Mouse (Mus musculus) R1 (cell line): Measurements from ENCODE around the gene Eif1ad.

ENCODE experiments used
- DNase-seq: peaks from one replicate; pipeline ENCODE4 v3.0.0-alpha.2; 2018; ENCODE audit warnings: low read depth, low spot score

Eif1ad gene

DNA sequence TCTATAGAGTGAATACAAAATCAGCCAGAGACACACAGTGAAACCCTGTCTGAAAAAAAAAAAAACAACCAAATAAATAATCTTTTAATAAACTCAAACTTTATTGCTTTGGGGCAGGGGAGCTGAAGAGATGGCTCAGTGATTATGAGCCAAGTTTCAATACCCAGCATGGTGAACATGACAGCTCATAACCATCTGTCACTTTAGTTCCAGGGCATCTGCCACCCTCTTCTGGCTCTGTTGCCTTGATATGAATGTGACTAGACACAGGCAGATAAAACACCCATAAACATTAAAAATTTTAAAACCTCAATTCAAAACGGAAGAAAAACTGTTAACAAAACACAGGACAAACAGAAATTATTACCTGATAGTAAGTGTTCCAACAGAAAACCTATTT is 10.9 kb downstream of the Eif1ad start:
- DNase-seq: no peak

DNA sequence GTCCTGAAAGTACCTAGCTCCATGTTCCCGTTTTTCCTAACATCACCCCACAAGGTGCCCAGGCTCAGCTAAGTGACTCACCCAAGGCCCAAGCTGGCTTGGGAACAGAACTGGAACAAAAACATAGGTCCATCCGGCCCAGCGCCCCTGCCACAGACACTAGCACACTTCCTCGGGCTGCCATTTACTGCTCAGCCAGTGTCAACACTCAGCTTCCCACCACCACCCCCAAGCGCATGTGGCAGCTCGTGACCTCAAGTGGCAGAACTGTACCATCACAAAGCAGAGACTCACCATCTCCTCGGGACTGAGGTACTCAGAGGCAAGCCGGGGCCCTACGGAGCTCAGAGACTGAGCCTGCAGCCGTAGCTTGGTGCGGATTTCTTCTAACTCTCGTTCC is 16.8 kb downstream of the Eif1ad start:
- no peak for DNase-seq

DNA sequence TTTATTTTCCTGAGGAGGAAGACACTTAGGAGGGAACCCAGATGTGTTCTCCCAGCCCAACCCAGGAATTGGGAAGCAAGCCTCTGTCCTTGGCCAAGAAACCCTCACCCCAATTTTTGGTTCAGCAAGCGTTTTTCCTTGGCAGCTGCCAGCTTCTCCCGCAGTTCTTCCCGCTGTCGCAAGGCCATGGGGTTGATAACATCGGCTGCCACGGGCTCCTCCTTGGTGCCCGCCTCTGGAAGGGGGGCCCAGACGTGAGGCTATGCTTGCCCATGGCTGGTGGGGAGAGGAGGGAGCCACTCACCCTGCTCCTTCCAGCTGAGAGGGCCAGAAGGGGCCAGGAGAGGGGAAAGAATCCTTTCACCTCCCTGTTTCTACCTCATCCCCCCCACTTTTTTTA is 18.2 kb downstream of the Eif1ad start:
- no peak for DNase-seq

DNA sequence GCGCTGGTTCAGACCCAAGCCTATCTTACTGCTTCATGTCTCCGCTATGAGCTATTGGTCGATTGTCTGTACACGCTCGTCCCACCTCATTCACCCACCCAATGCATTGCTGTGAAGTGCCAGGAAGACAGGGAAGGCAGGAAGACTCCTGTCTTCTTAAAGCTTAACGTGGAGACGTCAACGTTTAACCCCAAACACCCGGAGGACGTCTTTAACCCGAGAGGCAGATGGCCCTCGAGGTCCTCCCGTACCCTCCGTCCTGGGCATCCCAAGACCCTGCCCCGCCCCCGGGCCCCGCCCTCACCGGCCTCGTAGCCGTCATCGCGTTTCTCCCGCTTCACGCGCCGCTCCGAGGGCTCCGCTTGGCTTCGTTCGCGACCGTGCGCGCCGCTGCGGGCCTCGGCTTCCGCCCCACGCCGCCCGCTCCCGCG is 21.5 kb downstream of the Eif1ad start:
- no peak for DNase-seq

DNA sequence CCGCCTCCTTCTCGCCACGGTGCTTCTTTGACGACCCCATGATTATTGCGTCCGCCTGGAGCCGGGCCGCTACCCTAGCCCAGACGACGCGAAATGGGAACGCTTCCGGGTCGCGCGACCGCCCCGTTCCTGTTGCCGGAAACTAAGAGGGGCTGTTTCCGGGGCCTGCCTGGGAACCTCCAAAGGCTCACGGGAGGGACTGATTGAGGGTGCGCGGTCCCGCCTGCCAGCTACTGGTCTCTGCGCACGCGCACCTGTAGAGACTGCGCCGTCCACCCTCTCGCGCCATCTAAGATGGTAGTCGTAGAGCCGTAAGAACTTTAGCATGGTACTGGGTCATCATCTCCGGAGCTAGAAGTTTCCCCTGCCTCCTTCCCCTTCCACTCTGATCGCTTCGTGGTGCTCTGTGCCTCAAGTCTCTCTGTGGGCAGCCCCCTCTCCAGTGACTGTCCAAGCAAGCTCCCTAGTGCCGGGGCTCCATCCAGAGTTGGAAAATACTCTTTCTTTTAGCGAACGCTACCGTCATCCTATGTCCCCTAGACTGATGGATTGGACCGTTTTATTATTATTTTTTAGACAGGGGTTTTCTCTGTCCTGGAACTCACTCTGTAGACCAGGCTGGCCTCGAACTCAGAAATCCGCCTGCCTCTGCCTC is 22.2 kb downstream of the Eif1ad start, which contains the start of gene Sart1:
Gene Sart1 (minus strand): TSS at position 116 of the 655 bp plus-strand sequence.
- peak; percentile 98 for DNase-seq

DNA sequence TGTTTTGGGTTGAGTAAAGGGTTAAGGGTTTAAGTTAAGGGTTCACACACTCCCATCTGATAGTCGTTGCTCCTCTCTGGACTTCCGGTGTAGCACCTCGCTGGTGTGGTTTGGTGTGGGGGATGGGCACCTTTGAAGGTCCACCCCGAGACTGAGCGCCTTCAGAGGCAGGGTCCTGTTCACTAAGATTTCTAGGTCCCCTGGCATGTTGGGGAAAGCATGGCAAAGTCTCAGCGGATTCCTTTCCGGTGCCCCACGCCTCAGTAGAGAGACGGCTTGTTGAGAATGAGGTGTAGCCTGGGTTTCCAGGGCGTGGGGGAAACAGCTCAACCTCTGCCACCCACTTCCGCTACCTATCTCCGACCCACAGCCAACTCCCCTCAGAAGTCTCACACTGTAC is 23.1 kb downstream of the Eif1ad start:
- DNase-seq: peak; percentile 81

DNA sequence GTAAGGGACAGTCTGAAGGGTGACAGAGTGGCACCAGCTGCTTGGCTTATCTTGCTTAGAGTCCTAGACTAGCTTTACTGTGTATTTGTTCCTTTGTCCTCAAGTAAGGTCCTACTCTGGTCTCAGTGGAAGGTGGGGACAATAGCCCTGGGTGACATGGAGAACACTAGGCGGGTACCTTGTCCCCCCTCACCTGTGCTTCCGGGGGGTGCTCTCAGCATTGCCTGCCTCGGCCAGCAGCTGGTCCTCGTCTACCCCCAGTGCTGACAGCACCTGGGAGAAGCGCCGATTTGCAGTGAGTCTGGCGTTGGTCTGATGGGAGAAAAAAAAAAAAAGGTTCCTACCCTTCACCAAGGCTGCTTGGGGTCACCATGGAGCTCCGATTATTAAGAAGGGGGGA is 23.9 kb downstream of the Eif1ad start:
- DNase-seq: no peak

DNA sequence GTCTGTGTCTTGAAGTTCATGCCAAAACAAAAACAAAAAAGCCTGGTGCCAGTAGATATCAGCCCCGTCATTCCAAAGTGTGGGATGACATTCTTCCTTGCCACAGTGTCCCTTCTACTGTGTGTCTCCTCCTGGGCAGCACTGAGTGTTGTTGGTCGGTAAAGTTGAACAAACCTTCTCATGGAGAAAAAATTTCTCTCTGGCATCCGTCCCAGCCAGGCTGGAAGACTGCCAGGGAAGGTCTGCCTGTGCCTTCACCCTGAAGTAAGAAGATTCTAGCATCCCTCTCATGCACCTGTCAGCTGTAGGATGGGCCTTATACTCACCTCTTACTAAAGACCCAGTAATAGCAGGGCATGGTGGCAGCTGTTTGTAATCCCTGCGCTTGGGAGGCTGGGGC is 26.4 kb downstream of the Eif1ad start:
- DNase-seq: no peak

DNA sequence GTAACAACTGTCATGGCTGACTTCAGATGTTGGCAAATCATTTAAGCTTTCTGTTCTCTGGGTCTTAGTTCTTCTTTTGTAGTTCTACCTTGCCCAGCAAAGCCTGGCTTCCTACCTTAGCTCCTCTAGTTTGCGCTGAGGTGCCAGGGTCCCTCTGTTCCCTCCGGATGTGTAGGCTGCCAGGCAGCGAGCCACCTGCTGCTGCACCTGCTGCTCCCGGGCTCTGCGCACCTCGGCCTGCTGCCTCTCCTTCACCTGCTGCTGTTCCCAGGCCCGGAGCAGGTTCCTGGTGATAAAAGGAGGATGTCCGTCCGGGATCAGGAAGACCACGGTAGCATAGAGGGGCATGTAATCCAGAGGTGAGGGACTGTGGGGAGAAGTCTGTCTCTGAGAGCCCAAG is 27.6 kb downstream of the Eif1ad start:
- DNase-seq: no peak

DNA sequence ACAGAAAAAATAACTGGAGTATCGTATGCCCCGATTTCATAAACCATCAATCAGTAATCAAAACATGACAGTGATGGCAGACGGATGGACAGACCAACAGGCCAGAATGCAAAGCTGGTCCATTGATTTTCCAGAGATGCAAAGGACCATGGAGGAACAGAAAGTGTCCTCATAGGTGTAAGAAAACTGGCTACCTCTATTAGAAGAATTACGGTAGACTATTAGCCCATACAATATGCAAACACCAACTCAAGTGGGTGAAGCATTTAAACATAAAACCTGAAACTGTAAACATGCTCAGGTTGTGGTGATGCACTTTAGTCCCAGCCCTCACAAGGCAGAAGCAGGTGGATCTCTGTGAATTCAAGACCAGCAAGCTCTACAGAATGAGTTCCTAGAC is 28.8 kb downstream of the Eif1ad start:
- DNase-seq: no peak

DNA sequence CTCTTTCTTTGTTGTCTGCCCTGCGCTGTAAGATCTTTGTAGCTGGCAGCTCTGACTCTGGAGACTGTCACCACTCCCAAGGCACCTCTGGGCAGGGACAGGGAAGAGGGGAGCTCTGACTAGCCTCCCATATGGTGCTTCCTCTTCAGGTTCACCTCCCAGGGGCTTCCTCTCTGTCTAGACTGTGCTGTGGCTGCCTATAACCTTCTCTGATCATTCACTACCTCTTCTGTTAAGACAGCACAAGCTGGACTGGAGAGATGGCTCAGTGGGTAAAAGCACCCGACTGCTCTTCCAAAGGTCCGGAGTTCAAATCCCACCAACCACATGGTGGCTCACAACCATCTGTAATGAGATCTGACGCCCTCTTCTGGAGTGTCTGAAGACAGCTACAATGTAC is 34.5 kb downstream of the Eif1ad start:
- peak; percentile 48 for DNase-seq

DNA sequence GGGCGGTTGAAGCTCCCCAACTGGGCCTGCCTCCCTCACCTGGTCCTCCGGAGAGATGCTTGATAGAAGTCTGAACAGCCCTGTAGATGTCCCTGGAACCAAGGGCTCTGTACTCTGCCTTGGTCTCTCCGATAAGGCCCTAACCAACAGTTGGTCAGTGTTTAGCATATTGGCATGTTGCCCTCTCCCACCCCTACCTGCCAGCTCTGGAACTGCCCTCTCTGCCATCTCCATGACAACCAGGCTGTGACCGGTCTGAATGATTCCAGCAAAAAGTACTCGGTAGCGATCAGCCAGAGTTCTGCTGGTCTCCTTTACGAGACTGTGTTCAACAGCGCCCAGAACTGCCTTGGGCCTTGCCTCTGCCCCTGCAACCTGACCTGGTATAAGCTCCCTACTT is 35.8 kb downstream of the Eif1ad start, which contains the start of gene Tsga10ip:
Gene Tsga10ip (minus strand): TSS at position 234 of the 400 bp plus-strand sequence.
- peak; percentile 42 for DNase-seq

DNA sequence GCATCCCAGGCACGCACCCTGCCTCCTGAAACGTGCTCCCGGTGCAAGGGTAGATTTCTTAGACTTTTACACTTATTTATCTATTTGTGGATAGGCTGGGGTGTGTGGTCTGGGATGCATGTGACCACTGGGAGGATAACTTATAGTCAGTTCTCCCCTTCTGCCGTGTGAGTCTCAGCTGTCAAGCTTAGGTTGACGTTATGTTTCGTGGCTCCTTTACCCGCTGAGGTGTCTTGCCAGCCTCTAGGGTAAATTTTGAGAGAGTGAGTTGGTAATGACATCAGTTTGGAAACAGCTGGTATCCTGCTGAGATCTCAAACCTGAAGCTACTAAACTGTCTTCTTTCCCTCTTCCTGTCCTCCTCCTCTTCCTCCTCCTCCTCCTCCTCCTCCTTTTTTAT is 39.4 kb downstream of the Eif1ad start:
- DNase-seq: no peak

DNA sequence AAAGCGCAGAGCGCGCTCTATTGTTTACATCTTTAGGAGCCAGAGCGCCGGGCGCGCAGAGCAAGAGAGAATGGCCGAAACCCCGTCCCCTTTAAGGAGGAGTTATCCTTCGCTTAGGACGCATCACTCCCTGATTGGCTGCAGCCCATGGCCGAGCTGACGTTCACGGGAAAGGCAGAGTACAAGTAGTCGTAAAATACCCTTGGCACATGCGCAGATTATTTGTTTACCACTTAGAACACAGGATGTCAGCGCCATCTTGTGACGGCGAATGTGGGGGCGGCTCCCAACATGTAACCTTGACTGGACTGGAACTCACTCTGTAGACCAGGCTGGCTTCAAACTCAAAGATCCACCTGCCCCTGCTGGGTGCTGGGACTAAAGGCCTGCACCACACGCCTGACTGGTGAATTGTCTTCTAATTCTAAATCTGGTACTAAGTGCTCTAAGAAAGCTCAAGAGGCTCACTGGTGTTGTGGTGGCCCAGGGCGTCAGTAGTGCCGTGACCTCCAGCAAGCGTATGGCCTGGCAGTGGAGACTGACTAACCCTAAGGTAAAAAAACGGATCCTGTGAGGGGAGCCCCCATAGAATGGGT is 40.1 kb downstream of the Eif1ad start:
- DNase-seq: peak; percentile 76

DNA sequence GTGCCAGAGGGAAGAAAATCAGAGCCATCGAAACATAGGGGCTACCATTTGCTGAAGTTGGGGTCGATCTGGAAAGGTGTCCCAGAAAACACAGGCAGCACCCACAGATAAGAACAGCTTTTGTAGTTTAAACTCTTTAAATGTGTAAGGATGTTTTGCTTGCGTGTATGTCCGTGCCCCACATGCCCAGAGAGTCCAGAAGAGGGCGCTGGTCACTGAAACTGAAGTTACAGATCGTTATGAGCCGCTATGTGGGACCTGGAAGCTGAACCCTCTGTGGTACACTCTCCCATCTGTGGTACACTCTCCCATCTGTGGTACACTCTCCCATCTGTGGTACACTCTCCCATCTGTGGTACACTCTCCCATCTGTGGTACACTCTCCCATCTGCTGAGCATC is 40.6 kb downstream of the Eif1ad start:
- peak; percentile 76 for DNase-seq

DNA sequence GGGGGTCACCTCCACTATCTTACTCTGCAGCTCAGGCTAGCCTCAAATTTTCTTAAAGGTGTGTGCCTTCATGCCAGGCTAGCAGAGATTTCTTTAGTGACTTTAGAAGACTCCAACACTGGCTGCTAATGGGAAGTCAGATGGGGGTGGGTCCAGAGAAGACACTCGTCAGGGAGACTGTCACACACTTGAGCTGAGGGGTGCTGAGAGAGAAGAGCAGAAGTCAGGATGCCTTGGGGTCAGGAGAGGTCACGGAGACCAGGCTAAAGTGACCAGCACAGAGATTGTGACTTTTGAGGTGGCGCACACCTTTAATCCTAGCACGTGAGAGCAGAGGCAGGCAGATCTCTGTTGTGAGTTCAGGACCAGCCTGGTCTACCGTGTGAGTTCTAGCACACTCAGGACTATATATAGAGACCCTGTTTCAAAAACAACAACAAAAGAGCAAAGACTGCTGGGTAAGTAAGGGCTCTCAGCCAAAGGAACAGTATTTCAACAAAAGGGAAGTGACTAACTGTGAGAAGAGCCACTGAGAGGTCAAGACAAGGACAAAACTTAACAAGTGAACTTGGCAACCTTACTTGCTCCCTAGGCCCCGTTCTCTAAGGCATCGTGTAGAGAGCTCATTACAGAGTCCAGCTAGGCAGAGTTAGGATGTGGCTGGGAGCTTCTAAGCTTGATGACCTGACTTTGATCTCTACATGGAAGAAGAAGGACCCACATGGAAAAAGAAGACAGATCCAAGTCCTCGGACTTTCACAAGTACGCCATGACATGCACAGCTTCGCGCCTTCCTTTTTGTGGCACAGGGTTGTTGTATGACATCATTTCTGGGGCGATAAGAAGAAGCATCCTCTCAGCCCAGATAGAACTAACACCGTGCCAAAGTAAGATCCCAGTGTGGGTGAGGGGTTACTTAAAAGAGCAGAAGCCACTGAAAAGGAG is 41.8 kb downstream of the Eif1ad start:
- DNase-seq: no peak

DNA sequence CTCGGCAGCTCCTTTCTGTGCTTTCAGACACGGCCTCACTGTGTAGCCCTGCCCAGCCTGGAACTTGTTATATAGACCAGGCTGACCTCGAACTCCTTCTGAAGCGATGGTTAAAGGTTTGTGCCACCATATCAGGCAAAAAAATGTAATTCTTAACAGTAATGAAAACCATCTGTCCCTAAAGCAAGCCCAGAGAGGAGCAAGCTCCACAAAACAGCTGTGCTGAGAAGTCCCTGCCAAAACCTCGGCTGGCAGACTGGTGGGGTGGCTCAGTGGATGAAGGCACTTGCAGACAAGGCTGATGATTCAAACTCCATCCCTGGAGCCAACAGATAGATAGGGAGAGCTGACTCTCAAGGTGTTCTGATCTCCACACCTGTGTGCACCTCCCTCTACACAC is 42.5 kb downstream of the Eif1ad start:
- DNase-seq: no peak

DNA sequence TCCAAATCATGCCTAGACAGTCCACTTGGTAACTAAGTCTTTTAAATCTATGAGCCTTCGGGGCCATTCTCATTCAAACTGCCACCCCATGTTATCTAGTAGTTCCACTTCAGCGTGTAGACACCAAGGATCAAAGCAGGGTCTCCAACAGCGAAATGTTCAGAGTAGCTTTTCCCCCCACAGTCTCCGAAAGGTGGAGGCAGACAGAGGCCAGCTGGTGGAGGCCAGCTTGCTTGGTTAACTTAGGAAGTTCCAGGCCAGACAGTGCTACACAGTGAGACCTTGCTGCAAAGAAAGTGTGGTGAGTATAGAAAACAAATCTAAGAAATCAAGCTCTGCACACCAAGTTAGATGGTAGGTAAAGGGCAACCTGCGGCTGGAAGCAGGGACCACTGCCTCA is 44.1 kb downstream of the Eif1ad start:
- no peak for DNase-seq

DNA sequence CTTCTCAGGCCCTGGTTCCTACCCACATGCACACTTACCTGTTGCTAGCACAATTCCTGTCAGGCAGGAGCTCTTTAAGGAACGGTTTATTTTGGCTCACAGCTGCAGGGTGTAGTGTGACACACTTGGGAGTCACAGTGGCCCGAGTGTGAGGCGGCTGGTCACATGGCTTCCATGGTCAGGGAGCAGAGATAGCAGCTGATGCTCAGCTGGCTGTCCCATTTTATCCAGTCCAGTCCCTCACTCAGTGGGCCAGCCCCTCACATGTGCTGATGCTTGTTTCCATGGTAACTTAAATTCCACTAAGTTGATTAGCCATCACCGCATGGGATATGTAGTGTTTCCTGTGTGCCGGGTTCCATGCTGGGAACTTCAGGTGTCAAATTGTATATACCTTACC is 45.4 kb downstream of the Eif1ad start:
- DNase-seq: peak; percentile 28

DNA sequence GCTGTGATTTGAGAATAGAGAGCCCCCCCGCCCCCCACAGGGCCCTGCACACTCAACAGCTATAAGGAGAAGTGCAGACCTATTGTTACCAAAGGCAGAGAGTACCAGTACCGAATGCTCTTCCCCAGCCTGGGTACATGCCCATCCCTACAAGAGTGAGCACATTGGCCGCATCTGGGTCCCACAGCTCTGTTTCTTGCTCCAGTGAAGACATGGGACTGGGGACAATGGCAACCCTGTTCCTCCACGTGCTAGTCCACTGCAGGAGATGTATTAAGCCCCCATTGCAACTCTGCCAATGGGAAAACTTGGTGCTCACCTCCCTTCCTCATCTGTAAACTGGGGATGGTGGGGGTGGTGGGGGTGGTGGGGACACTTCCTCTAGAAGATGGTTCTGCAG is 47.3 kb downstream of the Eif1ad start:
- DNase-seq: no peak

DNA sequence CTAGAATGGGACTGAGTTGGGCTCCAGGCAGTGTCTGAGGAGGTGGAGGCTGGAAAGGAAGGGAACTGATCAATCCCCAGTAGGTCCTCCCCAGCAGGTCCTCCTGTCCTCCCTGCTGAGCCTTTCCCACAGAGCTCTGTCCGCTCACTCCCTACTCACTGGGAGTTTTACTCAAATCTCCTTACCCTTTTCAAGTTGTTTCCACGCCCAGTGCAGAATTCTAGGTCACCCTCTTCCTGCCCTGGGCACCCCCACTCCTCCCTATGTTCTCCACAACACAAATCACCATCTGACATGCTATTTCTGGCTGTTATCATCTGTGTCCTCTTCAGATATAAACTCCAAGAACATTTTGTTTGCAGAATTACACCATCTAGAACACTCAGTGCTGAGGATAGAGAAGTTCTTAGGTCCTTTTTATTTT is 48.0 kb downstream of the Eif1ad start:
- no peak for DNase-seq

DNA sequence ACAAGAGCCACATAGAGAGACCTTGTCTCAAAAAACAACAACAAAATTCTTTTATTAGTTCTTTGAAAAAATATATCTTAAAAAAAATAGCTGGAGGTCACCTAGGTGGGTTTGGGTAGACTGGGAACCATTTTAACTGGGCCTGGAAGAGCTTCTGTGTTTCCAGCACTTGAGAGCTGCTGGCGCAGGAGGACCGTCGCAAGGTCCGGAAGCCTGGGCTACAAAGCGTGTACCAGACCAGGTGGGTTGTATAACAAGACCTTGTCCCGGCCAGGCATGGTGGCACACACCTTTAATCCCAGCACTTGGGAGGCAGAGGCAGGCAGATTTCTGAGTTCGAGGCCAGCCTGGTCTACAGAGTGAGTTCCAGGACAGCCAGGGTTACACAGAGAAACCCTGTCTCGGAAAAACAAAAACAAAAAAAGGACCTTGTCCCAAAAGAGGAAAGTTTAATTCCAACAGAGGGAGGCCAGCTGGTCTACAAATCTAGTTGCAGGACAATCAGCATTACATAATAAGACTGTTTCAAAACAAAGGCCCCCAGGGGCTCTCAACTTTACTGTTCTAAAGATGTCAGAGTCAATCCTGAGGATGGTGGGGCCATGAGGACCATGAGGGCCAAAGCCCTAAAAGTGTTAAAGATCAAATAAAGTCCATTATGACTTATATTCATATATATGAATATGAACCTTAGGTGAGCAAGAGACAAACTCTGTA is 52.4 kb downstream of the Eif1ad start:
- DNase-seq: no peak
